Mouse (Mus musculus) induced T-regulatory cell, adult 2 months (primary cell): ENCODE results near the gene Mrgprb3.

Experiments used
- DNase-seq: peaks from one replicate; pipeline ENCODE4 v3.0.0-alpha.2; 2012; ENCODE audit warnings: low read depth

Mrgprb3 gene

GRCm38 (mm10) chr7:48643711-48644110 is at the start of gene Mrgprb3:
TSS of gene Mrgprb3 (minus strand) at chr7:48643811.
- DNase-seq, result no peak
